Mouse (Mus musculus): Measurements from ENCODE around the gene Prickle2.

Prickle2 gene

GRCm38 (mm10) chr6:92667544-92667943, 38.4 kb downstream of the Prickle2 start:
- DNase-seq (ENCODE audit: low spot score in 2 of 2): no peak

- DNase-seq (ENCODE audit: low spot score in 2 of 2): no peak
Observed at GRCm38 (mm10) chr6:92665530-92665989, 40.4 kb downstream of the Prickle2 start.

- no peak for DNase-seq (ENCODE audit: low spot score in 2 of 2)
Observed at GRCm38 (mm10) chr6:92663885-92664284, 42.1 kb downstream of the Prickle2 start.

GRCm38 (mm10) chr6:92663433-92663832, 42.5 kb downstream of the Prickle2 start:
- no peak for DNase-seq (ENCODE audit: low spot score in 2 of 2)

- no peak for DNase-seq (ENCODE audit: low spot score in 2 of 2)
Observed at GRCm38 (mm10) chr6:92649063-92649462, 56.9 kb downstream of the Prickle2 start.

GRCm38 (mm10) chr6:92648571-92648970, 57.4 kb downstream of the Prickle2 start:
- DNase-seq (ENCODE audit: low spot score in 2 of 2): no peak

GRCm38 (mm10) chr6:92642929-92643328, 63.0 kb downstream of the Prickle2 start:
- DNase-seq (ENCODE audit: low spot score in 2 of 2): no peak

GRCm38 (mm10) chr6:92641956-92642355, 64.0 kb downstream of the Prickle2 start:
- DNase-seq (ENCODE audit: low spot score in 2 of 2): no peak

- DNase-seq (ENCODE audit: low spot score in 2 of 2): no peak
Observed at GRCm38 (mm10) chr6:92640896-92641295, 65.1 kb downstream of the Prickle2 start.

GRCm38 (mm10) chr6:92636431-92636830, 69.5 kb downstream of the Prickle2 start:
- DNase-seq (ENCODE audit: low spot score in 2 of 2): no peak

GRCm38 (mm10) chr6:92634876-92635468, 71.0 kb downstream of the Prickle2 start:
- no peak for DNase-seq (ENCODE audit: low spot score in 2 of 2)

- no peak for DNase-seq (ENCODE audit: low spot score in 2 of 2)
Observed at GRCm38 (mm10) chr6:92630991-92631390, 75.0 kb downstream of the Prickle2 start.

GRCm38 (mm10) chr6:92627711-92628110, 78.2 kb downstream of the Prickle2 start:
- no peak for DNase-seq (ENCODE audit: low spot score in 2 of 2)

GRCm38 (mm10) chr6:92627048-92627617, 78.8 kb downstream of the Prickle2 start:
- no peak for DNase-seq (ENCODE audit: low spot score in 2 of 2)

GRCm38 (mm10) chr6:92625923-92626322, 80.0 kb downstream of the Prickle2 start:
- no peak for DNase-seq (ENCODE audit: low spot score in 2 of 2)

- no peak for DNase-seq (ENCODE audit: low spot score in 2 of 2)
Observed at GRCm38 (mm10) chr6:92624306-92624705, 81.6 kb downstream of the Prickle2 start.

- no peak for DNase-seq (ENCODE audit: low spot score in 2 of 2)
Observed at GRCm38 (mm10) chr6:92617183-92617582, 88.8 kb downstream of the Prickle2 start.

GRCm38 (mm10) chr6:92614771-92615170, 91.2 kb downstream of the Prickle2 start:
- DNase-seq (ENCODE audit: low spot score in 2 of 2): no peak

- DNase-seq (ENCODE audit: low spot score in 2 of 2): no peak
Observed at GRCm38 (mm10) chr6:92612151-92612769, 93.7 kb downstream of the Prickle2 start.

GRCm38 (mm10) chr6:92609682-92610235, 96.2 kb downstream of the Prickle2 start:
- no peak for DNase-seq (ENCODE audit: low spot score in 2 of 2)

- no peak for DNase-seq (ENCODE audit: low spot score in 2 of 2)
Observed at GRCm38 (mm10) chr6:92609078-92609477, 96.9 kb downstream of the Prickle2 start.

- DNase-seq (ENCODE audit: low spot score in 2 of 2): no peak
Observed at GRCm38 (mm10) chr6:92605156-92605555, 100.8 kb downstream of the Prickle2 start.

- DNase-seq (ENCODE audit: low spot score in 2 of 2): no peak
Observed at GRCm38 (mm10) chr6:92596340-92596739, 109.6 kb downstream of the Prickle2 start.

Data from natural killer cell, adult 2 months (primary cell).